Mouse (Mus musculus): ENCODE measurements around the gene Prpf4.

- TF ChIP-seq CTCF (IDR thresholded peaks at IDR 0.05; ENCODE audit: borderline replicate concordance, insufficient read depth, low read length) (no peak), POLR2A (IDR thresholded peaks at IDR 0.05; ENCODE audit: low read depth, low read length) (no peak)
Measured at GRCm38 (mm10) chr4:62372410-62372809, 36.2 kb upstream of the Prpf4 start.

Data from embryonic fibroblast, embryonic 13.5 days (primary cell).